Mouse (Mus musculus) kidney, adult 11 months (tissue): ENCODE data around the gene March2.
A peak's percentile ranks its signal among the peaks of the same experiment; 100 is the strongest.

Experiments used
- DNase-seq: peaks from one replicate; pipeline ENCODE4 v3.0.0; 2022

March2 gene

DNA sequence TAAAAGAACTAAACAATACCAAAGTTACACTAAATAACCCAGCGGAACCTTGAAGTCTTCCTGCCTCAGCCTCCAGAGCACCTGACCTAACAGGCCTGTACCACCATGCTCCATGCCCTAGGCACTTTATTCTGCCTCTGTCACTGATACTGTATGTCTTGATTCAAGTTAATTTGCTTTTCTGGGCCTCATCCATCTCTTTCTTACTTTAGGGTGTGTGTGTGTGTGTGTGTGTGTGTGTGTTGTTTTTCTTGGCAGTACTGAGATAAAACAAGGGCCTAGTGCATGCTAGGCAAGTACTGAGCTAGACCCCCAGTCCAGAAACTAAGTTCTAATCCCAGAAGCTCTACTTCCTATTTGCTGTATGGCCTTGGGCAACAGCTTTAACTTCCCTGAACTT, 1.2 kb downstream of the March2 start:
- DNase-seq, result no peak

DNA sequence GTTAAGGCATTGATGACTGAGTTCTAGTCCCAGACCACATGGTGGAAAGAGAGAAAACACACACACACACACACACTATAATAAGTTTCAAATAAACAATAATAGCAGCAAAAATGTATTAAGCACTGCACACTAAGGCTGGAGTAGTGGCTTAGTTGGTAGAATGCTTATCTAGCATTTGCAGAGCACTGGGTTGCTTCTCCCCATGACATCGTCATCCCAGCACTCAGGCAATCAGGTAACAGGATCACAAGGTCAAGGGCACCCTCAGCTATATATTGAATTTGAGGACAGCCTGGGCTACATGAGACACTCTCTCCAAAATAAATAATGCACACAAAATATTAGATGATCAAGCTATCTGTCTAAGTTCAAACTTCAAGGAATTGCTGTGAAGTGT, 3.7 kb downstream of the March2 start:
- no peak for DNase-seq

DNA sequence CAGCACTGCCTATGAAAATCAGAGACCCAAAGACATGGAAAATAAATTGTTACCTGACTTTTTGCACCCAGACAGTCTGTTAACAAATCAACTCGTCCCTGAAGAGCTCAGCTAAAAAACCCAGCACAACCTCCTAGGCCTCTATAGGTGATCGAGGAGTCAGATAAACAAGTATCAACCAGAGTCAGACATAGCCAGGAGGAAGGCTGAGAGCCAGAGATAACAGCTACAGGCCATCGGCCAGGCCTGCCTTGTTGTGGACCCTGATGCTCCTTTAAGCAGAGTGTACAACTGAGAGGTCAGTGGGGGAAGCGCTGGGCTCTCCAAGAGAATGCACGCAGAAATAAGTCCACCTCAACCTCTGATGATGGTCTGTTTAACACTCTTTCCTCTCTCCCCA, 5.2 kb downstream of the March2 start:
- DNase-seq, result no peak

DNA sequence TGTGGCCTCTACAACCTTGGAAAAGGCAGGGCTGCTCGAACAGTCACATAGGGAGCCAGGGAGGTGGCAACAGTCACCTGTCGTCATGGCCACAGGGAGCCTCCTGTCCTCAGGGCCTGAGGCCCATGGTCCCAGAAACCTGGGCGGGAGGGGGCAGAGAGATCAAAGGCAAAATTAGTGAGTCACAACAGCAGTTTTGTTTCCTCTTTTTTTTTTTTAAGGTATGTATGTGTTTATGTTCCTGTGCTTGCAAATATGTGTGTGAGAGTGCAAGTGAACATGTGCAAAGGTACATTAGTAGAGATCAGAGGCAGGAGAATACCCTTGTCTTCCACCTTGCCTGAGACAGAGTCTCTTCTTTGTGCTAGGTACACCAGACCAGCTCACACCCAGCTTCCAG, 8.6 kb downstream of the March2 start:
- no peak for DNase-seq

DNA sequence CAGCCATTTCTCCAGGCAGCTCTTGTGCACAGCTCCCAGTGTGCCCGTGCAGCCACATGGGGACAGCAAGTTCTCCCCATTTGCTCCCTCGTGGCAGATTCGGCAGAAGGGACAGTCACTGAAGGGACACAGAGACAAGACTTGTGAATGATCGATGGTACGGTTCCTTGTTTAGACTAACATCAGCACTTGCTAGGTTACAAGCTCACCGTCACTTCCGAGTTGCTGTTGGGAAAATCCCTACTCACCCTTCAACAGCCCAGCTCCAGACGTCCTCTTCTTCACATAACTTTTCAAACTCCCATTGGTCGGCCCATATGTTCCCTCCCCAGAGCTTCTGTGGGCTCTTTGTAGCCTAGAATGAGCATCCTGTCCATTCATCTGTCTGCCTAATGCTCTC, 15.4 kb downstream of the March2 start:
- no peak for DNase-seq

DNA sequence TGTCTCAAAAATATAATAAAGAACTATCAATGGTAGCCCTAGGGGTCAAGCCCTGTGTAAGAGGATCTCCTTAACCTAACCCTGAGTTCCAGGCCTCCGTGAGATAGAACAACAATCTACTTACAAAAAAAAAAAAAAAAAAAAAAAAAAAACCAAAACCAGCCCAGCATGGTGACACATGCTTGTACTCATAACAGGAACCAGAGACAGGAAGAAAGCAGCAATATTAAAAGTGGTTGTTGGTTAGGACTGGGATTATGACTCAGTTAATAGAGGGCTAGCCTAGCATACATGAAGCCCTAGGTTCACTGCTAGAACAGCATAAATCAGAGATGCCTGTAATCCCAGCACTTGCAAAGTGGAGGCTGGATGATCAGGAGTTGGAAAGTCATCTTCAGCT, 16.3 kb downstream of the March2 start:
- DNase-seq, result no peak

DNA sequence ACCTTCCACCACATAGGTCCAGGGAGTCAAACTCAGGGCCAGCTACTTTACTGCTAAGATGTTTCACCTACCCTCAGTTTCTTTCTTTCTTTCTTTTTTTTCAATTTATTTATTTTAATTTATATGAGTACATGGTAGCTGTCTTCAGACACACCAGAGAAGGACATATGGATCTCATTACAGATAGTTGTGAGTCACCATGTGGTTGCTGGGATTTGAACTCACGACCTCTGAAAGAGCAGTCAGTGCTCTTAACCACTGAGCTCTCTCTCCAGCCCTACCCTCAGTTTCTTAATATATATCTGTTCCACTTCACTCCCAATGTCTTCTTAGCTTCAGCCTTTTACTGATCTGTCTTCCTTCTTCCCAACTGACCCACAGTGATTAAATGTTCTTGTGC, 23.0 kb downstream of the March2 start:
- no peak for DNase-seq

DNA sequence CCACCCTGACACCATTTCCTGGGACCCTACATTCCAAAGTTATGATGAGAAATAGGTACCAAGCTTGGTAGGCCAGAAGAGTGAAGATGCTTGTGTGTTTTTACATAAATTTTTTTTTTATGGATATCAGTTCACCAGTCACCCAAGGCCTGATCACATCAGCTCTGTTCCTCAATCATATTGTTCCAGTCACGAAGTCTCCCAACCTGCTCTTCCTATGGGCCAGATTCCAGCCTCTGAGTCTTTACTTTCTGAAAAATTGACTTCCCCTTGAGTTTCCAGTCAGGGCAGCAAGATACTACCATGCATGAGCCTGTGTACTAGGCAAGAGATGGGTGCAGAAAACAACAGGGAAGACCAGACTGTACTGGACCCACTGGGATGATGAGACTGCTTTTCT, 31.7 kb downstream of the March2 start, which contains the start of gene Hnrnpm:
TSS of gene Hnrnpm (minus strand) at position 101 of the 400 bp plus-strand sequence.
- no peak for DNase-seq

DNA sequence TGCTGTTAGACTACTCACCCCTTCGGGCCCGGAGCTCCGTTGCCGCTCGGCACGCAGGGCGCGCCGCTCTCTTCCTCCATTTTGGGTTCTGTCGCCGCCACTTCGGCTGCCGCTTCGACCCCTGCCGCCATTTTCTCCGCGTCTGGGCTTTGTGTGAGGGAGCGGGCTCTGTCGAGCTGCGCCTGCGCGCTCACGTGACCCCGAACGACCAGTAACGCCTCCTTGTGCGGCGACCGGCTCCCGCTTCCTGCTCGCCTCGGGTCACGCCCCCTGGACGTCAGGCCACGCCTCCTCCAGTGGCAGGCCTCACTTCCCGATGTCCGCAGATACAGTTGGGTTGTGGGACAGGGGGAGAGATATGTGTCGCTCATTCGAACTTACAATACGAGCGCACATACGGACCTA, 33.2 kb downstream of the March2 start:
- DNase-seq, result peak; percentile 97

DNA sequence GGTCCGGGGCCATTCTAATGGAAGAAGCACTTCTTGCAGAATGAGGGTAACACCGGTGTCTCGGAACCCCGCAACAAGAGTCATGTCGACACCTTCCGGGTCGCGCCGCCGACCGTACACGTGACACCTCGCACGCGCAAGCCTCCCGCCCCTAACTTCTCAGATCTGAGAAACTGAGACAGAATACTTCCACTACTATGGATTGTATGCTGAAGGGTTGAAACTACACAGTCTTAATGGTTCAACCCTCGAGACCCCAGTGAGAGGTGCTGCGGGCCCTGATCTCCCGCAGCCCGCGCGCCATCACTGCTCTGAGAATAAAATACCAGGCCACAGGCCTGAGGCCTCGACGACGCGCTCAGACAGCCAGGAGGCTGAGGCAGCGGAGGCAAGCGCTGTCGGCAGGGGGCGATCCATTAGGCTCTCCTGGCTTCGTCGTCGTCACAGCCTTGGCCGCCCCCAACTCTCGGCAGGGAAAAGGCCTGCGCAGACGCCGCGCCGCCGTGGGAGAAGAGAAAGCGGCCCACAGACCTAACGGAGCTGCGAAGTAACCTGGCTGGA, 33.7 kb downstream of the March2 start:
- peak; percentile 57 for DNase-seq

DNA sequence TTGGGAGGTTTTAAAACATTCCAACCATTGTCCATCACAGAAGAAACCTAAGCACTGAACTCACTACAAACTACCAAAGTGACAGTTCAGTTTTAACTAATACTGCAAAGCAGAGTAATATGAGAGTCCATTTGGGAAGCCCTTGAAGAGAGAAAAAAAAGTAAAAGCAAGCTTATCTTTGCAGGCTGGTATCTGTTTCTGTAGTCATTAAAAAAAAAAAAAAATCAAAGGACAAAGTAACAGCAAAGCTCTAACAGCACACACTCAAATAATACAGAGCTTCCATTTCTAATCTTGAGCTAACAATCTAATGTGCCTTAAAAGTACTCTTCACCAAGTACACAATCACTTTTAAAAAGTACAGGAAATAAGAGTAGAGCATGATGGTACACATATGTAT, 36.7 kb downstream of the March2 start:
- DNase-seq, result no peak

DNA sequence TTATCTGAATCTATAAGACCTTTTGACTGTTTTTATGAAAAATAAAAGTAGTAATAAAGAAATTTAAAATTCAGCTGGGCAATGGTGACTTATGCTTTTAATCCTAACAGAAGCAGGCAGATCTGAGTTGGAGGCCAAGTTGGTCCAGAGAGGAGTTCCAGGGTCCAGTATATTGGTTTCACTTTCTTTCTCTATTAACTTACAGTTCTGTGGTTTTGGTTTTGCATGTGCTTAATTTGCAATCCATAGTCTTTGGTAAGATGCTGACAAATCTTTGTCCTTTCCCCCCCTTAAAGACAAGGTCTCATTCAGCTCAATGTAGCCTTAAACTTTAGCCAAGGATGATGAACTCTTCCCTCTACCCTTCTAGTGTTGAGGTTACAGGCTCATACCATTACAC, 39.7 kb downstream of the March2 start:
- no peak for DNase-seq

DNA sequence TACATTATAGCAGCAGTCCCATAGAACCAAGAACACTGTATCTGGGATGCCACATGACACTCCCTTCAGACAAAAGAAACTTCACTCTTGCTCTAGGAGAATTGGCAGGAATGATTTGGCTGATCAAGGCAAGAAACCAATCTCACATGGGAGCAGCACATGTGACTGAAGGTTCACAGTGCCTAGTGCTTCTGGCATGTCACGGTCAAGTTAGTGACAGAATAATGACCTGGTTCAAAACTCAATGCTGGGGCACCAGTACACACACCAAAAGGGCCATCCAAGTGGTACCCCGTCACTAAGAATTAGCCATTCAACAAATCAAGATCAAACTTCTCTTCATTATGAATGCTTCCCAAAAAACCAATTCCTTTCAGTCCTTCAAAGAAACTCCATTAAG, 42.4 kb downstream of the March2 start:
- no peak for DNase-seq

DNA sequence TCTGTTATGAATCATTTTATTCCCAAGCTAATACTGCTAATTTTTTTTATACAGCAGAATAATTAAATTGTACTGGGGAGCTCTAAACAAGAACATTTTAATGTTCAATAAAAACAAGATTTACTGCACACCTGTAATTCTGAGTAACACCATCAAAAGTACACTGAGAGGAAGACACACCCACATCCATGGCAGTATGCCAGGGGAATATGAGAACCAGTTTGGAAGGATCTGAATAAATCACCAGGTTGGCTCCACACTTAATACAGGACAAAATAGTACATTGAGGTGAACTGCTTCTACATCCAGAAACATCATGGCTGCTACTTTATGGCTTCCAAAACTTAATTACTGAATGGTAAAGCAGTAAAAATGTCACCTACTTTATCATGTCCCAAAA, 43.0 kb downstream of the March2 start:
- no peak for DNase-seq

DNA sequence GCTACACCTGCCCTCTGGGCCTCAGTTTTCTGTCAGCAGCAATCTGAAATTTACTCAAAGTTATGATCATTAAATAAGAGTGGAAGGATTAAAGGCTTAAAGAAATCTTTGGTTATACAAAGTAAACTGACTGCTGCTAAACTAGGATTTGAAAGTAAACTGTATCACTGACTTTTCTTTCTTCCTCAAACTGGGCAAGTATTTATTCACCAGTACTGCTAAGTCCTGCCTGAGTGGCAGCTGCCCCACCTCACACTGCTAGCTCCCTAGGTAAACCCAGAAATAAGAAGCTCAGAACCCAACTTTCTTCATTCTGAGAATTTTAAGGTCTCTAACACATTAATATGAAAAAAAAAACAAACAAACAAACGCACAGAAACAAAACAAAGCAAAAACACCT, 44.6 kb downstream of the March2 start:
- no peak for DNase-seq

DNA sequence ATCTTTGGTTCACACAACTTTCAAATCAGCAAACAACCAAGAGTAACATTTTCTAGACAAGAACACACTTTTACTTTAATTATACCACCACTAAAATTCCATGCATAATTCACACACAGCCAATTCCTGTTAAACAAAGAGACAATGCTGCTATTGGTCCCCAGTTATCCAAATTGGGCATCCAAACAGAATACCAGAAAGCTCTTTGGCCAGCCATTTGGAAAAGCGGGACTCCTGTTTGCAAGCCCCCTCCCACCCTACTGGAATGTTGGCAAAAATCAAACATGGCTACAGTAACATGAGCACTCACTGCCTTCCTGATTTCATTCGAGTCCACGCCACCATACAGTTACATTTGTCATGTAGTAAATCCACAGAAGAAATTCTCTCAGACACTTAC, 48.8 kb downstream of the March2 start:
- DNase-seq, result no peak

DNA sequence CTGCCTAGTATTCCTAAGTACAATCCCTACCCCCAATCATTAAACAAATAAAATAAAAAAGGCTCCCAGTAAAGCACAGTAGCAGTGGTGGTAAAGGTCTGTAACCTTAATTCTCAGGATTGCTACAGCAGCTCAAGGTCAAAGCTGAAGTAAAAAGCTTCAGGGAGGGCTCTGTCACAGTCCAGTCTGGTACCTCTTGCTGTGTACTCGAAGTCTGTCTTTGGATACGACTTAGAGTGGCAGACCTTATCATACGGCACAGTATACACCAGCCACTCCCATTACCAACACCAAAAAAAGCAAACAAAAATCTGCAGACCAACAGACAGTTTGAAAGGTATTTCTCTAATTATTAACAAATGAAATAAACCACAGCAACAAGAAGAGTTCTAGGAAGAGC, 51.7 kb downstream of the March2 start:
- DNase-seq, result no peak

DNA sequence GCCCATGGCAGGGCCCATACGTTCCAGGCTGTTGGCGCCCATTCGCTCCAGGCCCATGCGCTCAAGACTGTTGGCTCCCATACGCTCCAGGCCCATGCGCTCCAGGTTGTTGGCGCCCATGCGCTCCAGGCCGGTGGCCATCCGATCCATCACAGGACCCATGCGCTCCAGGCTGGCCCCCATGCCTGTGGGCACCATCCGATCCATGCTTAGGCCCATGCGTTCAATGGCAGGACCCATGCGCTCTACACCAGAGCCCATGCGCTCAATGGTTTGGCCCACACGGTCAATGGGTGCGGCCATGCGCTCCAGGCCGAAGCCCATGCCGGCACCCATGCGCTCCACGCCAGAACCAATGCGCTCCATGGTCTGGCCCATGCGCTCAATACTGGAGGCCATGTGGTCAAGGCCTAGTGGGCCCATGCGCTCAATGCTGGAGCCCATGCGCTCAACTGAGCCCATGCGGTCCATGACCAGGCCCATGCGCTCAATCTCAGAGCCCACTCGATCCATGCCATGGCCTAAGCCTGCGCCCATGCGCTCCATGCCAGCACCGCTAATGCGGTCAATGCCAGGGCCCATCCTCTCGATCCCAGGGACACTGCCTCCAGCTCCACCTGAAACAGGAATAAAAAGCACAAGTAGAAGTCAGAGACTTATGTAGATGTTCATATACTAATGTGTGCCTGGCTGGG, 68.5 kb downstream of the March2 start:
- DNase-seq, result no peak

DNA sequence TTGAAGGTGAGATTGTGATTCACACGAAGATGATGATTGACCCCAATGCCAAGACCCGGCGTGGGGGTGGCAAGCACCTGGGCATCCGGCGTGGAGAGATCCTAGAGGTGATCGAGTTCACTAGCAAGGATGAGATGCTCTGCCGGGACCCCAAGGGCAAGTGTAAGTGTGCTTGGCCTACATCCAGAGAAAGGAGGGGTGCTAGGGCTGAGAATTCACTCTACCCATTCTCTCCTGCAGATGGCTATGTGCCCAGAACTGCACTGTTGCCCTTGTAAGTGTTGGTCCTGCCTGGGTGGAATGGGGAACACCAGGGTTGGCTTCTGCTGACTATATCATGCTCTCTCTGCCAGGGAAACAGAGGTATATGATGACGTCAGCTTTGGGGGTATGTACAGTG, 73.4 kb downstream of the March2 start:
- no peak for DNase-seq

DNA sequence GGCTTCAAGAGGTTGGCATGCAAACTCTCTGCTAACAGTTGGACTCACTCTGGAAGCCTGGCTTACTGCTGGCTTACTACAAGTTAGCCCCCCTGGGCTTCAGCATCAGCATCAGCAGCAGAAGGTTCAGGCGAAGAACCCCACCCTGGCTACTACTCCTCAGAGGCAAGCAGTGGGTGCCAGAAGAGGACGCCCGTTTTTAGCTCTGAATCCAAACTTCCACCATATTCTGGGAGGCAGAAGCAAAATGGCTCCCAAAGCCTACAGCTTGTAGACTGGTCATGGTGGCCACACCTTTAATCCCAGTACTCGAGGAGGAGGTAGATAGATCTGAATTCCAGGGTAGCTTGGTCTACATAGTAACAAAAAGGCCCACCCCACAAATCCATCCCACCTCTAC, 74.4 kb downstream of the March2 start:
- DNase-seq, result no peak

DNA sequence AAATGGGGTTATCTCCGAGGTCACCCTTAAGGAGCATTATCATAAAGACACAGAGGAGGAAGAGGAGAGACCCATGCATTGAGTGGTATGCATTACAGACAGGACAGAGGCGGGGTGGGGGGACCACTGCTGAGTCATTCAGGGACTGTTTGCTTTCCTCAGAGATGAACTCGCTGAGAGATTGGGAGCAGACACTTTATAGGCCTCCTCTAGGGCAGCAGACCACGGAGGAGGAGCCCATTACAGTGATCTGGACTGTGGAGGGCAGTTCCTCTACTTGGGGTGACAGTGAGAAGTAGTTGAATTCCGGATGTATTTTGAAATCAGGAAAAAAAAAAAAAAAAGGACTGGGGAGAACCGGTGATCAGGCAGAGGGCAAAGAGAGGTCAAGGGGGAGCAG, 78.7 kb downstream of the March2 start:
- no peak for DNase-seq

DNA sequence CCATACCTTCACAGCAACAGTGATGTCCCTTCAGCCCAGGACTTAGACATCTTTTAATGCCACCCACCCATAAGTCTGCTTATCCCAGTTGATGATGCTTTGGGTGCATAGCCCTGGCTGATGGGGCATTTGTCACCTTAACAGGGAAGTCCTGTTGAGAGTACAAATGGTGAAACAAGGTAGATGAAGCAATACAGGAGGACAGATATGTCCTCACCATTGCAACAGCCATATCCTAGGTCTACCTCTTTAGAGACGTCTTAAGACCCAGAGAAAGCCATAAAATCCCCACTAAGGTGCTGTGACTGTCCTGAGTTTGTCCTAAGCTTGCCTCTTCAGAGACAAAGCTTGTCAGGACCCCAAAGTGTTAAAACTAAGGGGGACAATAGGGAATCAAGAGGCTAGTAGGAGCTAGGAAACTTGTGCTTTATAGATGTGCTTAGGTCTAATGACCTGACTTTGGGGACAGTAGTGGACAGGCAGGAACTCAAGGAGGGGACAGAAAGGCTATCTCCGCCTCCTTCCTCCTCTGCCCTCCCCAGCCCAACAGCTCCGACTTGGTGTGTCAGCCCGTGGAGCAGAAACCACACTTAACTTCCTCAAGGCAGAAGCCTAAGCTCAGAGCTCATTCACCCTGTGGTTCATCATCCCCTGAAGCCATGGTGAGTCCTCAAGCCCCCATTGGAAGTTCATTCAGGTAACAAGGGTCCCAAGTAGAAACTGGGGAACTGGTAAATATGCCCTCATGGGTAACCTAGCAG, 80.8 kb downstream of the March2 start, which contains the start of gene Pram1:
TSS of gene Pram1 (plus strand) at position 541 of the 761 bp plus-strand sequence.
- no peak for DNase-seq

DNA sequence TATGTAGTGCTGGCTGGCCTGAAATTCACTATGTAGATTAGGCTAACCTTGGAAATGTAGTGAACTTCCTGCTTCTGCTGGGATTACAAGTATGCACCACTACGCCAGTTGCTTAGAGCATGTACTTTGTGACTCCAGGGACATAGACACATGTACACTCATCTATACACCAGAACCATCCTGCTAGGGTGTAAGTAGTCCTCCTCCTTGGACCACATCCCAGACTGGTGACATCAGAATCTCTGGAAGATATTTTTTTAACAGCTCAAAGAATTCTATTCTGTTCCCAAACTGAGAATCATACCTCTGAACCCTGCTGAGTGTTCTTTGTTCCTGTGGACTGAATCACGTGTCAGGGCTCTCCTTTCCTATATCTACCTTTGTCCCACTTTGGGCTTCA, 81.4 kb downstream of the March2 start:
- DNase-seq, result no peak
